Mouse (Mus musculus) skeletal muscle tissue, adult 2 months (tissue): ENCODE measurements at regions not wholly inside any gene's neighbourhood (a gene's known extent, or its start where the extent isn't known, plus 50 kb on each side); places are given as distances from the start of the nearest gene placed in this dataset.
A peak's percentile ranks its signal among the peaks of the same experiment; 100 is the strongest.
"Not testable (repeated sequence)": the region's sequence is repeated elsewhere in the genome, so short reads cannot be mapped to it uniquely, and the experiment has no call there.

ENCODE experiments used
- DNase-seq: peaks from one replicate; pipeline ENCODE4 v3.0.0-alpha.2; 2012; ENCODE audit warnings: low read depth, low spot score

DNA sequence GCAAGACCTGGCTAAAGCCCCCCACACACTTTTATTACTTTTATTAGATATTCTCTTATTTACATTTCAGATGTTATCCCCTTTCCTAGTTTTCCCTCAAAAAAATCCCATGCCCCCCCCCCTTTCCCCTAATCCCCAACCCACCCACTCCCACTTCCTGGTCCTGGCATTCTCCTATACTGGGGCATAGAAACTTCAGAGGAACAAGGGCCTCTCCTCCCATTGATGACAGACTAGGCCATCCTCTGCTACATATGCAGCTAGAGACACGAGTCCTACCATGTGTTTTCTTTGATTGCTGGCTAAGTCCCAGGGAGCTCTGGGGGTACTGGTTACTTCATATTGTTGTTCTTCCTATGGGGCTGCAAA lies 116.8 kb downstream of the Rfpl4b start:
- DNase-seq: not testable (repeated sequence)

DNA sequence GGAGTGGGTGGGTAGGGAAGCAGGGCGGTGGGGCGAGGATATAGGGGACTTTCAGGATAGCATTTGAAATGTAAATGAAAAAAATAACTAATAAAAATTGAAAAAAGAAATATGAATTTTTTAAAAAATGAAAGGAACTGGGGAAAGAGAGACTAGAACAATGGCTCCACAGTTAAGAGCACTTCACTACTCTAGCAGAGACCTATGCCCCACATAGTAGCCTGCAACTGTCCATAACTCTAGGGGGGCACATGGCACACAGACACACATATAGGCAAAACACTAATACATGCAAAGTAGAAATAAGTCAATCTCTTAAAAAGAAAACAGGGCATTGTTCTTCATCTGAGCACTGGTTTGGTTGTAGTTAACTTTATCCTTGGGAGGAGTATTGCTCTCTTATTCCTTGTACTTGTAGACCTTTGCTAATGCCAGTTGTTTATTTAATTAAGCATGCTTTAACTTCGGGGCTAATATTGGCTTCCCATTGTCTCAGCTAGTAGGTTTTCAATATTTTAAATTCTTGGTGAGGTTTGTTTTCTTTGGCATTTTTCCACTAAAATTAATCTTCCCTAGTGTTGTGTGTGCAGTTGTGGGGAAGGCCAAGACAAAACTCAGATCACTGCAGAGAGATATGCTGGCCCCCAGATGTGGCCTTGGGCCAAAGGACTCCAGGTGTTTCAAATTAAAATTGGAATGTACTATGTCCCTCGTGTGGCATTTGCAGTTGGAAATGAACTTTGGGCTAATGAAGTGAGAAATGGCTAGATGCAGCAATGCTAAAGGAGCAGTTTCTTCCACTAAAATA lies 117.4 kb downstream of the Rfpl4b start:
- DNase-seq: peak; percentile 52

DNA sequence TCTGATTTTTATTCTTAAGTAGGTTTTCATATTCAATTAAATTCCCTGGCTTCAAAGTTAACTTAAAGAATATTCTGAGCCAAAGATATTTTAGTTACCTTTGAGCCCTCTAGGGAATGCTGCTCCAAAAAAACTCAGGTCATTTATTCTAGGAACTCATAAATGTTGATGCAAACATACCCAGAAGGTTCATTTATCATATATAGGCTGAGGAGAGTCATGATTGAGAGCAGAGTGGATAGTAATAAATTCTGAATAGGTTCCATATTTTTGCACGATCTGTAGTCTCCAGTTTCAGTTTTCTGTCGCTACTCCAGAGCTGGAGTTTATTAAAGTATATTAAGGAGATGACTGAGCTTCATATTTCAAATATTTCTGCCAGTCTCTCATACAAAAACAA lies 144.1 kb downstream of the Rfpl4b start:
- DNase-seq: no peak

DNA sequence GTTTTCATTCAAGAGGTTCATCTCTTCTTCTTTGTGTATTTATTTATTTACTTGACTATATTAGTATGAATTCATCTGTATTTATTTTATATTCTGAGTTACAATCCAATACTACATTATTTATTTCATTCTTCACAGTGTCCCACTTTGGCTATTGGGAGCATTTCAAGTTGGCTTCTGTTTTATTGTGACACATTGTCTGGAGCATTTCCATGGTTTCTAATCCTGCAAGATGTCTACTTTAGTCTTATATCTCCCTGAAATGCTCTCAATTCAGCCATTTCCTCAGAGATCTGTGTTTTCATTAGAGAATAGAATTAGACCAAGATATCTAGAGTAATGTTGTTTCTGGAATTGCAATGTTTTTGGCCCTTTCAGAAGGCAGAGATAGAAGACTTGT lies 153.0 kb downstream of the Rfpl4b start:
- no peak for DNase-seq

DNA sequence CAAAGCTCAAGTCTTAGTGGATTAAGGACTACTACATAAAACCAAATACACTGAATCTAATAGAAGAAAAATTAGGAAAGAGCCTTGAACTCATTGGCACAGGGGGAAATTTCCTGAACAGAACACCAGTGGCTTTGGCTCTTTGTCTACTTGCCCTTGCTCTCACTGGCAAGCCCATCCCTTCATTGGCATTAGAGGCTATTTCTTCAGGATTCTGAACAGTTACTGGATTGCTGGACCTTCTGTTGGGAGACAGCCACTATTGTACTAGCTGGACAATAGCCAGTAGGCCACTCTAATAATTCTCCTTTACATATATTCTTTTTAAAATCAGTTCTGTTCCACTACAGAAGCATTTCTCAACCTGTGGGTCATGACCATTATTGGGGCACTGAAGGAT lies 153.7 kb downstream of the Rfpl4b start:
- DNase-seq: no peak

DNA sequence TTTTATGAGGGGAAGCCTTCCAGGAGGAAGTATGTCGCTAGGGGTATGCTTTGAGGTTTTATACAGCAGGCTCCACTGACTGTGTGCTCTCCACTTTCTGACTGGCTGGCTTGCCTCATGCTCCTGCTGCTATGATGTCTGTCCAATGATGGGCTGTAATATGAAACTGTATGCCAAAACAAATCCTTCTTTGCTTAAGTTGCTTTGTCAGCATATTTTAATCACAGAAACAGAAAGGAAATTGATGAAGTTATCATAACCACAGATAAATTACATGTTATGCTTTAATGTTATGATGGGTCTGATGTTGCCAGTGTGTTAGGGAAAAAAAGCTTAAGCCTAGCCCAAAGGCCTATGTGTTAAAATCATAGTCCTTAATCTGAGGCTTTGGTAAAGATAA lies 185.9 kb downstream of the Rfpl4b start:
- DNase-seq: no peak

DNA sequence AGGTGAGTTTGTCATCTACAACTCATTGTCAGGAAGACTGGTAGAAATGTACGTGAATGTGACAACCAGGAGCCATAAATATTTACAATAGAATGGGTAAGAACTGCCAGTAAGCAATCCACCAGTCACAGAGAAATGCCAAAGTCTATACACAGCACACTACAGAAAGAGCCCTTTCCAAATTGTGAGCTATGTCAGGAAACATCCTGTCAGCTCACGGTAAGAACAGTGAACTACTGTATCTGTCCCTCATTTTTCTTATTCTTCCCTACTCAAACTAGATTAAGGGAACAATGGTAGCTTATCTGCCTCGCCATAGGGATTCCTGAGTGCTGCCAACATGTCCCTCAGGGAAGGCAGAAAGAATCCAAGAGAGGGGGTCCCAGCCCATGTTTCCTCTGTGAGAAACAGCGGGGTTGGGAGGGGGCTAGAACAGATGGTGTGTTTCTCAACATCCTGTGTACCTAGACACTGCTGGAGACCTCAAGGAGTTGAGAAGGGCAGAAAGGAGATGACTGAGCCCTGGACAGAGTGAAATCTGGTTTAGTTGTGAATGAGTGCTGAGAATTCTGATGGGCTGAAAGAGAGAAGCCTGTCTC lies 191.6 kb downstream of the Rfpl4b start:
- no peak for DNase-seq

DNA sequence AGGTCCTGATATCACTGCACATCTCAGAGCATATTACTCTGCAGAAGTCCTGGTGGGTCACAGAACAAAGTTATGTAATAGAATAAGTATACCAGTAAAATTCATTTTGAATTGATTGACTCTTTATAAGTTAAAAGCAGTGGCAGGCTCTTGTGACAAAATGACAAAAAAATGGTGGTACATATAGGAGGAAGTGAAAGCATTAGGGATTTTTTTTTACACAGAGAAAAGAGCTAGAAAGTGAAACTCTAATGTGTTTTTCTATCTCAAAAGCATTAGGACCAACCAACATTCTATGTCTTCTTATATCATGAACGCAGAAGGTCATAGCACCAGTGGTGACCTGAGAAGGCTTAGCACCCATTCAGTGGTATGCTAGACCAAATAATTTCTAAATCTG lies 198.2 kb downstream of the Rfpl4b start:
- DNase-seq: no peak

DNA sequence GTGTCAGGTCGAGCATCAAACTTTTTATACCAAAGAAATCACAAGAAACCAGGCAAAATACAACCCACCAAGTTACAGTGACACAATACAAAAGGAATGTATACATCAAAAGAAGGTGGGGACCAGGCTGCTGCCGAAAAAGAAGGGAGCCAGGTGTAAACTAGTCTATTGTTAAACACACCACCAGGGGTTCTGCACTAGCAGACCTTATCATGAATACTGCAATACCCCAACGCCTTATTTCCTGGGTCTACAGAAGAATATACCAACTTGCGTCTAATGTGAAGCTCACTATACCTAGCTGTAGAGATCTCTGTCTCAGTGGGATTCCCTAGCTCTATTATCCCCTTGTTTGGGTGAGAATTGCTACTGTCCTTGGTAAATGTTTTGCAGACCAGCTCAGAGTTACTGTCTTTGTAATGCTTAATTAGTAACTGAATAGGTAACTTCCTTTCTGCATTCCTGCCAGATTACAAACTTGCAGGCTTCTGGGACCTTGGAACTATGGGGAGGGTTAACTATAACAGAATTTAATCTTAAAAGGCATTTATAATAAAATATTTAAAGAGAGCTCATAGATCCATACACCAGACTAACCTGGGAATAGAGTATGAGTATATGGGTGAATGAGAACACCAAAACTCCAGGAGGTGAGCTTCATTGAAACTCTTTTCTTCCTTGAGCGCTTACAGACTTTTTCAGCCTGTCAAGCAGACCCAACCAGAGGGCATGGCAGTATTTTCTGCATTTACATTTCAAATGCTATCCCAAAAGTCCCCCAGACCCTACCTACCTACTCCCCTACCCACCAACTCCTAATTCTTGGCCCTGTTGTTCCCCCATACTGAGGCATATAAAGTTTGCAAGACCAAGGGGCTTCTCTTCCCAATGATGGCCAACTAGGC lies 211.7 kb downstream of the Rfpl4b start:
- no peak for DNase-seq

DNA sequence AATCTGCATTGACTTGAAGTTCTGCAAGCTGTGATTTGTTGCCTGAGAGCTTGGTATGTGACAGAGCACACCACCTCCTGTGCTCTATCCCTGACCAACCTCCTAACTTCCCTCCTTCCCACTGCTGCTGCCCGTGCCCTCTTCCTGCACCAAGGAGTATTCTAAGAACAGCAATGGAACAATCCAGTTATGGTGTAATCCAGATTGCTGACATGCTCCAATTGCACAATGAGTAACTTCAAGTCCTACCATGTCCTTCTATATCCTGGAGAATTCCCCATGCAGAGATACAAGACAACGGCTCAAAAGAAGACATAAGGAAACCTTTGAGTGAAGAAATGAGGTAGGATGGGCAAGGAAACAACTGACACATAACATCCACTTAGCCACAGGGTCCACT lies 235.5 kb downstream of the Rfpl4b start:
- no peak for DNase-seq

DNA sequence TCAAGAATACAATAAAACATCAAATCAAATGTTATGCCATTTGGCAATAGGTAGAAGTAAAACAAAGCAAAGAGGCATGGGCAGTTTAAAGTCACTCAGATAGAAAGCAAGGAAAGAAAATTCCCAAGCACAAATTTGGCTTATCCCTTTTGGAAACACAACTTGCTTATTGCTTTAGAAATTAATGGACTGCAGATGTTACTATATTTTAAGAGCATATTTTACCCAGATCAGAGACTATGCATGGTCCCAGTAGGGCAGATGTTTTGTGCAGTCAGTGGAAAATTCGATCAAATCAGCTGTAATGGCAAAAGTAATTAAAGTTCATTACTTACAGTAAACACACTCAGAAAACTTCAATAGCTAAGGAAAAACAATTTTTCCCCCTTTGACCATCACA lies 245.9 kb downstream of the Rfpl4b start:
- DNase-seq: peak; percentile 11

DNA sequence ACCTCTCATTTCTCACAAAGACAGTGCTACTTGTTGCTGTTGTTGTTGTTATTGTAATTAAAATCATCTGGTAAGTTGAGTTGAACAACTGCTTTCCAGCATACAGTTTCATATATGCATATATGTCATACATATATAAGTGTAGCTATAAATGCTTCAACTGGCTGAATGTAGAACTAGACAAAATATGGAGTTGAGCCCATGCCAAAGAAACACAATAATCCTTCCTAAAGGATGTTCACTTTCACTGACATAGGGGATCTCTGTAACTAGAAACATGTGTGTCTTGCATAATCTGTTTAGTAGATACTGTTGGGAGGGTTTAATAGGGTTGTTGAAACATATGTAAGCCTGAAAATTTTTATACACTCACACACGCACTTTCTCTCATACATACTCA lies 247.9 kb downstream of the Rfpl4b start:
- no peak for DNase-seq

DNA sequence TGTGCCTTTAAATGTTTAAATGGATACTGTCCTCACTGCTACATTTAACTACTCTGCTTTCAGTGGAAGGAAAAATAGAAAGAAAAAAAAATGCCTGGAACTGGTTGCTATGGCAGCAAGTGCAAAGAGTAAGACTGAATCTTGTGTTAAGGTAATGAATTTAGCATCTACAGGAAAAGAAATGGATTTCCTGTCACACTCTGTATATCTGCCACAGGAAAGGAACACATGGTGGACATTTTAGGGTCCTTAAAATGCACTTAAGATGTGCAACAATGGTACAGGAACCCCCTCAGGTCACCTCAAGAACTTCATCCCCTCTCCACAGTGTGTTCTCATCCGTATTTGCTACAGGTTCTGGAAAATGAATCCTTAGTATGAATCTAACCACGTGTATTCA lies 248.4 kb downstream of the Rfpl4b start:
- DNase-seq: no peak

DNA sequence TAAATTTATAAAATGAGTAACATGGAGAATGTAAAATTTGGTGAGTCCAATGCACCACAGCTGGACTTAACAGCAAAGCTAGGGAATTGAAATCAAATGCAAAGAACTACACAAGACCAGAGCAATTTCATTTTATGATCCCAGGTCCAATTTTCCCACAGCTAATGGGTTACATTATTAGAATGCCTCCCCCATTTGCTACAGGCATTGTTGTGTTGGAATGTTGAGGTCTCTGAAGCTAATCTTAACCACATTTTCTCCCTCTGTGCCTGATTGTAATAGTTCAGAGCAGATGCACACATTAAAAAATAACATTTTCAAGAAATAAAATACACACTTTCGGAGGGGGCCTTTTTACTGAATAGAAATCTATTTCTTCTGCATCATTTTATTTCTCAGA lies 254.3 kb downstream of the Rfpl4b start:
- DNase-seq: no peak

DNA sequence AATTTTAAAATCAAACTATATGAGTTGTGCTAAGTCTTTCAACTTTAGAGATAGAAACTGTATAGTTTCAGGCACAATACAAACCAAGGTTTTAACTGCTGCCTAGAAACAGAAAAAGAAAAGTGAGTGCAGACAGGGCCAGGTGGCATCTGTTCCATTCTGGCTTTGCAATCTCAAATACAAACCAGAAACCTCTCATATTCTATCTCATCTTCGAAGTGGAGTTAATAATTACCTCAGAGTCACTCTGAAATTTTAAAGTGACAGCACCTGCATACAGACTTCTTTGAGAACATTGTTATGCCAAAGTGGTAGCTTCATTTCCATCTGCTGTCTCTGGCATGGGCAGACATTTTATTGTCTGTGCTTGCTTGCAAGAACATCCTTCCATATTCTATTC lies 255.2 kb downstream of the Rfpl4b start:
- no peak for DNase-seq

DNA sequence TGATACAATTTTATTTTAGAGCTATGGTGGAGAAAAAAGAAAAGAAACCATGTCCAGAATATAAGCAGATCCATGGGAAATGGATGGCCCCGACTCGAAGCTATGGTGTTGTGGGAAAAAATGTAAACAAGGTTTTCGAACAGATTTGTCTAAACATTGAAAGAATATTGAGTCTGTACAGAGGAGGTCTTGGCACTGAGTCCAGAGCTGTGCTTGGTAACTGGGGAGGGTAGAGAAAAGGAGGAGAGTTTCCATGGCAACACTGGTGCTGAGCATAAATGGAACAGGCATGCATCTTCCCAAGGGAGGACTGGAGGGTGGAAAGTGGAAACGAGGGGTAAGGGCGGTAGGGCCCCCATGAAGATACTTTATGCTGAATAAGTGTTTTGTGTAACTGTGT lies 266.5 kb downstream of the Rfpl4b start:
- DNase-seq: no peak

DNA sequence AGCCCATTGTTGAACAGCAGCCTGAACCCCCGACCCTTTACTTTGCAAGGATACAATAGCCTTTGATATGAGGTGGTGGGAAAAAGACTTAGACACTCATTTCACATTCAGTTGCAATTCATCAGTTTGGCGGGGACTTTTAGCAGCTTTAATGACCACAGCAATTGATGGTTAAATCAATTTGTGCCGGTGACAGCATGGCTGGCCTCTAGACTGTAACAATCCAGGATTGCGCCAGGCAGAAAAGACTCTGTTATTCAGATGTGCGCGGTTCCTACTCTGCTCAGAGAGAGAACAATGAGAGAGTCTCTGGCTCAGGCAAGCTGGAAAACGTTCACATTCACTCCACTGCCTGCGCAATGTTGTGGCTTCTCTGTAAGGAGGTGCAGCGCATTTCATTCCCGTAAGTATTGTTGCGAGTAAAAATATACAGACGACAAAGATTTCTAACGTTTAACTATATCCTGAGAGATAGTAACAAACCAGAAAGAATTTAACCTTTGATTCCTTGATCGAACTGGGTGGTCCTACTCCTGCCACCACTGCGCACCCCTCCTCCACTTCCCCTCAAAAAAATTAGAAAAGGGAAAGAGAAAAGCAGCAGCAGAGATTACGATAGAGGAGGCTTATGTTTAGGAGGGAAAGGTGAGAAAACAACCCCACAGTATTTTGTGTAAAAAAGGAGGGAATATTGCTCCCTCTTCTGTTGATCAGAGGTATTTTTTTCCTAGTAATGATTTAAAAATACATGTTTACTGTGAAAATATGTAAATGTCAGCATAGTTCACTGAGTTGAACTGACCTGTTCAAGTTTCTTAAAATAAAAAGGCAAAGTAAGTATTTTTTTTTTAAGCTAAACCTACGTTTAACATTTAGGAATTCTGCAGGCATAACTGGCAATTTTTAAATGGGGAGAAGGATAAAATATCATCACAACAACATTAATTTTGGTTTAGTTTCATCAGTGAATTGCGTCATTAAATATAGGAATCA lies 267.6 kb downstream of the Rfpl4b start:
- DNase-seq: peak; percentile 25

DNA sequence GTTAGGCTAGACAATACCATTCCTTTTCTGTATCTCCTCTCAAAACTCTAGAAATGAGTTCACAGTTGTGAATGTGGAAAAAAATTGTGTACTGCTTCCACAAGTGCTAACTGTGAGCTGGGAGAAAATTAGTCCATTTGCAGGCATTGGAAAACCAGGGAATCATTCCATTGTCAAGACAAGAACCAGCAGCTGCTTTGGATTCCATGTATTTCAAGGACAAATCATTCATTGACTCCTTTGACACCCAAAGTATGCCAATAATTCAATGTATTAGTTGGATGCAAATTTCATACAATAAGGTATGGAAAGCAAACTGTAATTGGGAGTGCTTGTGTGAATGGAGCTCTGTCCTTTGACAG lies 268.3 kb downstream of the Rfpl4b start:
- DNase-seq: no peak

DNA sequence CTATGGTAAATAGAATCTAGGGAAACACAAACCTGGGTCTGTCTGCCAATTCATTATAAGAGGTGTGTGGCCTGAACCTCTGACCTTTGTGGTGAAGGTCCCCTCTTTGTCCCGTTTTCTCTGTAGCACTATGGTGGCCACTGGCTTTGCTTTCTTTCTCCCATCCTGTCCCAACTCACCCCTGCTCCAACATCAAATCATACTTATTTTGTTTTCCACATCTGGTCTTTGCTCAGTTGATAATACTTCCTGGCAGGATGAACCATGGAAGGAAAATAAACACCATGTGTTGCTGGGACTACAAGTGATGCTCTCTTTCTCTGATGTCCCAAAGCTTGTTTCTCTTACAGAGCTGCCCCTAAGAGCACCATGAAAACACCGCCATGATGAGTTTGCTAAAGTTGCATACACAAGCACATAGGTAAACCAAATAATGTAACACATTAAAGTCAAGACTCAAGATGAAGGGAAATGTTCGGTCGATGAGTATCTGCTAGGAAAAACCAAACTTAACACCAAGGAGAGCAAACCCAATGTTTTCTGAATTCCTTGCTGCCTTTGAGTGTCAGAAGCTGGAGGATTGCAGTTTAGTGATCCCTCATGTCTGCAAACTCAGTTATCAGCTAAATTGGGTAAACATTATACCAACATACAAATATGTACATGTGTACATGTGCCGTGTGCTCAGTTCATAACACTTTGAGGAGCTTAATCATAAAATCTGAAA lies 269.1 kb downstream of the Rfpl4b start:
- no peak for DNase-seq

DNA sequence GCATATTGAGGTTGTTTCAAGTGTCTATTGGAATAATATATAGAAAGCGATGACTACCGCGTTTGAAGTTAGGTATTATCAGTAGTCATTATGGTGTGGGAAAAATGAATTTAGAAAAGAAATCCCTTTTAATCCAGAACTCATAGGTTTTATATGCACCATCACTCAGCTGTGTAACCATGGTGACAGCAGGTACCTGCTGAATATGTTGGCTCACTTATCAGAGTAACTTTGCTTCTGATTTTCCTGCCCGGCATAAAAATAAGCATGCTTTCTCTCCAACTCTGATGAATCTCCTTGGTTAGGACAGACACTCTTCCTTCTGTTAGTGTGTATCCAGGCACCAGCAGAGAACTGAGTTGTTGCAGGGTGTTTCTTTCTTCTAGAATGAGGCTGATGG lies 281.5 kb downstream of the Rfpl4b start:
- DNase-seq: no peak

DNA sequence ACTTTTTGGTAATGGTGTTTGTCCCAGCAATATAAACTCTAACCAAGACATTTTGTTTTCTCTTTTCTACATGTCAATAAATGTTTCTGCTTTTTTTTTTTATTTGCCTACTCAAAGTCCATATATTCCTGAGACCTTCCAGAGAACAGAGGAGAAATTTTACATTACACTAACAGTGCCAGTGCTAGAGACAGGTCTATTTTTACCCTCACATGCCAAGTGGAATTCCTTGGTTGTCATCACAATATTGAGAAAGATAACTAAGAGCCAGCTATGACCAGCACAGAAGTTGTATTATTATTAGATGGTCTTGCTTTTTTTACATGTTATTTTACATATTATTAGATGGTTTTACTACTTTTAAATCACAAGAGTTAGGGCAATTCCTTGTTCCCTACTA lies 282.8 kb downstream of the Rfpl4b start:
- no peak for DNase-seq
